Mouse (Mus musculus) hindbrain, postnatal 0 days (tissue): ENCODE measurements around the gene Tnip3. TPM values are rescaled to one million over a fixed set of nuclear protein-coding genes. Genes with fewer than 3 reads are reported as not detected.
A peak's percentile ranks its signal among the peaks of the same experiment; 100 is the strongest.

ENCODE experiments used
- ATAC-seq: fragments of 200-750 bp; cut with Nextera tagmentation; 2 replicates; pipeline ENCODE4 v1.8.0; 2017; ENCODE audit warnings: mild to moderate bottlenecking, moderate TSS enrichment, moderate library complexity
- DNase-seq: peaks from one replicate; pipeline ENCODE4 v3.0.0-alpha.2; 2015; ENCODE audit warnings: low spot score
- H3K27ac ChIP-seq: fragments of 300-500 bp; sonication (generic); 2 replicates; pipeline ENCODE4 v1.5.1; 2014; ENCODE audit warnings: mild to moderate bottlenecking
- H3K27me3 ChIP-seq: fragments of 300-500 bp; sonication (generic); 2 replicates; pipeline ENCODE4 v1.6.1; 2014; ENCODE audit warnings: low read length, mixed read lengths; ENCODE audit not compliant: insufficient read depth
- H3K36me3 ChIP-seq: fragments of 300-500 bp; sonication (generic); 2 replicates; pipeline ENCODE4 v1.6.1; 2014; ENCODE audit warnings: low read length, mixed read lengths; ENCODE audit not compliant: insufficient read depth
- H3K4me1 ChIP-seq: fragments of 300-500 bp; sonication (generic); 2 replicates; pipeline ENCODE4 v1.6.1; 2014; ENCODE audit warnings: antibody characterized with exemption, low read length, mixed read lengths; ENCODE audit not compliant: insufficient read depth
- H3K4me2 ChIP-seq: fragments of 300-500 bp; sonication (generic); 2 replicates; pipeline ENCODE4 v1.6.1; 2014; ENCODE audit warnings: low read depth, mild to moderate bottlenecking, low read length, moderate library complexity, mixed read lengths
- H3K4me3 ChIP-seq: fragments of 300-500 bp; sonication (generic); 2 replicates; pipeline ENCODE4 v1.5.1; 2014; ENCODE audit warnings: low read length
- H3K9ac ChIP-seq: fragments of 300-500 bp; sonication (generic); replicated peaks from 2 replicates; pipeline ENCODE4 v1.6.1; 2014; ENCODE audit warnings: mild to moderate bottlenecking, low read length, moderate library complexity, mixed read lengths
- H3K9me3 ChIP-seq: fragments of 300-500 bp; sonication (generic); 2 replicates; pipeline ENCODE4 v1.6.1; 2016; ENCODE audit warnings: low read length, mixed read lengths
- CTCF ChIP-seq: IDR thresholded peaks from 2 replicates; pipeline ENCODE4 v1.5.1; 2016; ENCODE audit warnings: antibody characterized with exemption, control low read depth, low read depth
- WGBS: fragments of 180-500 bp; shearing (Covaris S2); extraction: QIAGEN DNeasy Blood & Tissue Kit; methylation state at CpG from one replicate; pipeline ENCODE4 v1.1.7; 2014; 5-methylcytosine and 5-hydroxymethylcytosine counted together
- polyA plus RNA-seq: library from polyadenylated mRNA; unstranded; fragments of >200 nt; fragmentation: Nextera tagmentation; extraction: Ambion mirVana; gene quantifications from 2 replicates; pipeline ENCODE4 v1.2.1, GENCODE M21; 2015
- total RNA-seq: library from RNA; depleted of rRNA; stranded (reverse); fragments of >200 nt; gene quantifications from 2 replicates; pipeline ENCODE4 v1.2.3, GENCODE M21; 2014; rRNA removed

Tnip3 gene
- total RNA-seq = not detected in 2 replicates
- polyA plus RNA-seq = not detected in 2 replicates

DNA sequence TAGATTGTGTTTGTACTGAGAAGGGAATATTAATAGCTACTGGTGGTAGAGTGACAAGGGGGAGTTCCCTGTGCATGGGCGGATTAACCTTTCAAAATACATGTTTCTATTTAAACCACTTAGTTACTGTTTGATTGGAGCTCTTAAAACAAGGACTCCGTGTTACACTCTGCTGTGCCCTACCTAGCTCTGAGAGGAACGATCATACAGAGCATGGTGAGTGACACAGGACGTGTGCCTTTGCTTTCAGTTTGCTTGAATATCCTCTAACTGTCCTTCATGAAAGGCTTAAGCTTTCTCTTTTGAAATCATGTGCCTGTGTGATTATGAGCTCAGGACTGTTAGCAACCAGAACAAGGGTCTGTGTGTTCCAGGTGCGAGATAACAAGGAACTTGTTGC is at the start of gene Tnip3:
TSS of gene Tnip3 (plus strand) at position 122 of the 400 bp plus-strand sequence.
- Histone ChIP-seq H3K9ac (no peak within 1 kb of the TSS), H3K9me3 (no peaks in the 10 kb centered on the region), H3K27me3 (no peaks in the 10 kb centered on the region), H3K4me2 (no peak within 1 kb of the TSS), H3K27ac (no peak within 1 kb of the TSS), H3K4me1 (no peaks in the 10 kb centered on the region), H3K4me3 (no peak within 1 kb of the TSS), H3K36me3 (no peaks in the 10 kb centered on the region)
- no peak for TF ChIP-seq CTCF
- DNase-seq (no peak), ATAC-seq (no peak)
- 90% methylated on average over 5 of the region's 5 CpGs for WGBS

DNA sequence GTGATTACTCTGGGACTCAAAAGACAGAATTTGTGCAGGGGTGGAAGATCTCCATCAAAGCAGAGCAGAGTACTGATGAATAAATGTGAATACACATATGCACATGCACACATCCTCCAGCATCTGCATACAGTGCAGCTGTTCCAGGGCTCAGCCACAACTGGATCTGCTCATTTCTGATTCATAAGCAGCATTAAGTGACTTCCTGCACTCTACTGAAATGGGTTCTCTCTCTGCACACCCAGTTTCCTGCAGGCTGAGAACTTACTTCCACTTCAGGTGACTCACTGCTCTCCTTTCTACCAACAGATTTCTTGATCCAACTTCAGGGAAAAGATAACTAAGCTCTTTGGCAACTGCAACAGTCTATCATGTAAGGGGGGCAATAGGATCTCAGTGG is 26.3 kb upstream of the Tnip3 start:
- TF ChIP-seq CTCF = no peak
- H3K4me3 ChIP-seq = no peak overlapping the region
- no peaks in the 10 kb centered on the region for H3K36me3 ChIP-seq
- H3K9me3 ChIP-seq = no peaks in the 10 kb centered on the region
- no peak overlapping the region for H3K27ac ChIP-seq
- H3K27me3 ChIP-seq = no peaks in the 10 kb centered on the region
- no peak overlapping the region for H3K9ac ChIP-seq
- no peak for ATAC-seq
- H3K4me1 ChIP-seq = no peaks in the 10 kb centered on the region
- H3K4me2 ChIP-seq = no peak overlapping the region
- no peak for DNase-seq

DNA sequence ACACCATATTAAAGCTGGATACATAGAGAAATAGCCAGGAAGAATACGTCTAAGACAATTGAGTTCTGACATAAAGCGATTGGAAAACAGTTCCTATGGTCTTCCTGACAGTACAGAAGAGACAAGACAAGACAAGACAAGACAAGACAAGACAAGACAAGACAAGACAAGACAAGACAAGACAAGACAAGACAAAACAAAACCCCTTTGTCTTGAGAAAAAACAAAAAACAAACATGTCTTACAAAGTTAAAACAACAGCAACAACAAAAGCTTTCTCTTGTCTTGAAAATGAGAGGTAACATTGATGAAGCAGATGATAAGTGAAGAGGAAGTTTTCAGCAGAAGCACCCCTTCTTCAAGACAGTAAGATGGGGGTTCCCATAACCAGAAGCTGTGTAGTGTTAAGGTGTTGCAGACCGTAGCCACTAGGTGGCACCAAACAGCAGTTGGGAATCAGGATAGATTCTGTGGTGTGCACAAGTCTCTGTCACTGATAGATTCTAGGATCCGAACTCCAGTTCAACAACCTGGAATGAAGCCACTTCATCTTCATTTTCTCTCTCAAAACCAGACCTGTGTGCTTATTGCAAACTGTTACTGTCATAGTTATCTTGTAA is 15.0 kb upstream of the Tnip3 start:
- ATAC-seq = peak; percentile 80
- 38% methylated on average over 4 of the region's 4 CpGs for WGBS
- peak; percentile 84 for DNase-seq

DNA sequence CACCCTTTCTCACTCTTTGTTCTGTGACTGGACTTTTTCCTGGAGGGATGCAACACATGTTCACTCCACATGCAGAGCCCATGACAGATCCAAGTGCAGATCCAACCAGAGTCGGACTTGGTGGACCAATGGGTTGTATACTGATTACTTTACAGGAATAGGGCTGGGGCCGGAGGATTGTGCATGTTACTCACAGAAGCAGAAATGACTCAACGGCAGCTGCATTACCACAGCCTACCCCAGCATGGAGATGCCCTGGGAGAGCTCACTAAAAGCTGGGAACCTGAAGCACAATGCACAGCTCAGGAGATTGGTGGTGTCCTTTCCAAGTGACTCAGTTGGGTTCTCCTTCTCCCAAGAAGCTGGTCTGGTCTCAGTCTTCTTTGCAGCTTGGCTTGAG is 11.3 kb upstream of the Tnip3 start:
- Histone ChIP-seq H3K4me2 (no peak overlapping the region), H3K27ac (no peak overlapping the region), H3K36me3 (no peaks in the 10 kb centered on the region), H3K4me3 (no peak overlapping the region), H3K9me3 (no peaks in the 10 kb centered on the region), H3K4me1 (no peaks in the 10 kb centered on the region), H3K27me3 (no peaks in the 10 kb centered on the region), H3K9ac (no peak overlapping the region)
- WGBS = 93% methylated on average over 3 of the region's 3 CpGs
- no peak for TF ChIP-seq CTCF
- ATAC-seq (no peak), DNase-seq (no peak)

More for the DNA sequence above, 15.0 kb upstream of the Tnip3 start:
- Histone ChIP-seq H3K9me3 (no peaks in the 10 kb centered on the region), H3K4me3 (no peak overlapping the region), H3K9ac (no peak overlapping the region), H3K36me3 (no peaks in the 10 kb centered on the region), H3K4me2 (no peak overlapping the region), H3K27me3 (no peaks in the 10 kb centered on the region), H3K4me1 (no peaks in the 10 kb centered on the region), H3K27ac (no peak overlapping the region)
- peak; percentile 91 for TF ChIP-seq CTCF

DNA sequence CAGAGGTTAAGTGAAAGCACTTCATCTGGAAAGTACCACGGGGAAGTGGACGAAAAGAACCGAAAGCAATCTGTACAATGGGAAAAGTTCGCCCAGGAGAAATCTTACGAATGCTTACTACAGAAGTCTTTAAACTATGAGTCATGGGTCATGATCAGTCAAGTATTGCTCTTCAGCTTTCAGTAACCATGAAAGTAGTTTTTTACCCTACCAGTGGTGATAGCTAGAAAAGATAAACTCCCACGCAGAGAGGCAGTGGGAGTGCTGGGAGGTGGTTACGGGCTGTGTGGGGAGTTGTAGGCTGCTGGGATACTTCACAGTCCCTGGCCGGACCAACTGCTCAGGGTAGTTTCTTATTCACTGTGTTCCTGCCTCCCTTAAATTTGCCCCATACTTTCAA is 8.4 kb upstream of the Tnip3 start:
- ATAC-seq (no peak), DNase-seq (no peak)
- Histone ChIP-seq H3K27me3 (no peaks in the 10 kb centered on the region), H3K4me2 (no peak overlapping the region), H3K36me3 (no peaks in the 10 kb centered on the region), H3K9ac (no peak overlapping the region), H3K4me1 (no peaks in the 10 kb centered on the region), H3K4me3 (no peak overlapping the region), H3K9me3 (no peaks in the 10 kb centered on the region), H3K27ac (no peak overlapping the region)
- 88% methylated on average over 8 of the region's 8 CpGs for WGBS
- TF ChIP-seq CTCF = no peak

DNA sequence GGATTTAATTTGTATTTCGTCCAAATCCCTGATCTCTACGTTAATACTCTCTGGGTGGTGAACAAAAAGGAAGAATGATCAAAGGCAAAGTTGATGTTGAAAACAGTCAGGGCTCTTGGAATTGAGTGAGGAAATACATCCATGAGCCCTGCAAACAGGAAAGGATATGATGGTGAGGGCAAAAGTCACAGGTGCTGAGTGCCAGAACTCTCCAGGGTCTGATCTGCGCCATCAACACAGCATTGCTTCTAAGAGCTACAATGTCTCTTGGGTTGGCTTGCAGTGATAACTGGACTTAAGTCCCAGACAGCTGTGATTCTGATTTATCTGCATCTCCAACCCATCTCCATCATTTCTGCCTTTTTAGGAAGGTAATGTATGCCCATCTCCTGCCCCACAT is 4.3 kb upstream of the Tnip3 start:
- 75% methylated on average over 3 of the region's 3 CpGs for WGBS
- H3K9ac ChIP-seq = no peak overlapping the region
- no peak for DNase-seq
- no peak overlapping the region for H3K4me2 ChIP-seq
- no peak for TF ChIP-seq CTCF
- H3K9me3 ChIP-seq = no peaks in the 10 kb centered on the region
- no peak overlapping the region for H3K4me3 ChIP-seq
- no peaks in the 10 kb centered on the region for H3K4me1 ChIP-seq
- no peaks in the 10 kb centered on the region for H3K36me3 ChIP-seq
- H3K27me3 ChIP-seq = no peaks in the 10 kb centered on the region
- H3K27ac ChIP-seq = no peak overlapping the region
- no peak for ATAC-seq

DNA sequence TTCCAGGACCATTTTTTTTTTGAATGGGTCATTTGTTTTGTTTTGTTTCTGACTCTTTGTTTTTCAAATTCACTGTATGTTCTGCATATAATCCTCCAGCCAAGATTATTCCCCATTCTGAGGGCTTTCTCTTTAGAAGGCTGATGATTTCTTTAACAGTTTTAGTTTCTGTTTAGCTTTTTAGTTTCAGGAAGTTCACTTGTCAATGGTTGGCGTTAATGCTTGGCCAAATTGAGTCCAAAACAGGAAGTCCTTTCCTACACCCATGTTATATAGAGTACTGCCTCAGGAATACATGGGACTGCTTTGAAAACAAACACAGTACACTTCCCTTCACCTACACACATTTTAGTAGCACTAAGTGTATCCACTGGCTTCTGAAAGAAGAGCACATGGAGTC is 2.8 kb downstream of the Tnip3 start:
- no peak overlapping the region for H3K4me3 ChIP-seq
- 69% methylated on average over 1 of the region's 1 CpGs for WGBS
- no peaks in the 10 kb centered on the region for H3K4me1 ChIP-seq
- no peaks in the 10 kb centered on the region for H3K27me3 ChIP-seq
- no peak overlapping the region for H3K4me2 ChIP-seq
- no peak for ATAC-seq
- no peaks in the 10 kb centered on the region for H3K36me3 ChIP-seq
- H3K9ac ChIP-seq = no peak overlapping the region
- DNase-seq = no peak
- no peaks in the 10 kb centered on the region for H3K9me3 ChIP-seq
- no peak overlapping the region for H3K27ac ChIP-seq
- TF ChIP-seq CTCF = no peak
